In genomic region chr1:25857473-25857872, GRCm38 (mm10) we compare ENCODE assay signal across 28 mouse cellular contexts. TPM values are rescaled to one million over a fixed set of nuclear protein-coding genes. Genes with fewer than 3 reads are reported as not detected.
"Had no signal": no experiment of that assay in that cellular context is flagged by ENCODE, and none has a peak within 500 bp of the region (broad histone marks: within the 10 kb centered on the region; RNA-seq: fewer than 3 reads in every experiment).

No protein-coding gene starts in this region.

- H3K4me3 ChIP-seq: gastrocnemius, adult 2 months; heart, embryonic 10.5 days; heart, embryonic 12.5 days; hindbrain, embryonic 10.5 days; hindbrain, embryonic 12.5 days; intestine, embryonic 15.5 days; kidney, embryonic 15.5 days; limb, embryonic 13.5 days; limb, embryonic 15.5 days; liver, embryonic 12.5 days had no signal

- H3K4me1 ChIP-seq: heart, embryonic 10.5 days; heart, embryonic 12.5 days; hindbrain, embryonic 10.5 days; hindbrain, embryonic 12.5 days; intestine, embryonic 15.5 days; kidney, embryonic 15.5 days; limb, embryonic 13.5 days; limb, embryonic 15.5 days; liver, embryonic 12.5 days had no signal

- H3K9me3 ChIP-seq: heart, embryonic 10.5 days; hindbrain, embryonic 10.5 days; hindbrain, embryonic 12.5 days; intestine, embryonic 15.5 days; kidney, embryonic 15.5 days; limb, embryonic 13.5 days; limb, embryonic 15.5 days; liver, embryonic 12.5 days had no signal

- ATAC-seq: hindbrain, embryonic 16.5 days; inflammation-experienced regulatory T-cells, adult 6 months; intestine, embryonic 15.5 days; liver, embryonic 12.5 days had no signal

- H3K4me2 ChIP-seq: heart, embryonic 12.5 days; hindbrain, embryonic 12.5 days; hindbrain, embryonic 14.5 days; intestine, embryonic 15.5 days; kidney, embryonic 15.5 days; limb, embryonic 13.5 days; limb, embryonic 15.5 days; liver, embryonic 12.5 days had no signal

- H3K9ac ChIP-seq: heart, embryonic 12.5 days; hindbrain, embryonic 12.5 days; hindbrain, embryonic 14.5 days; intestine, embryonic 15.5 days; kidney, embryonic 15.5 days; limb, embryonic 13.5 days; limb, embryonic 15.5 days; liver, embryonic 12.5 days had no signal

- H3K36me3 ChIP-seq: heart, embryonic 10.5 days; heart, embryonic 12.5 days; hindbrain, embryonic 10.5 days; hindbrain, embryonic 12.5 days; intestine, embryonic 15.5 days; kidney, embryonic 15.5 days; limb, embryonic 13.5 days; limb, embryonic 15.5 days; liver, embryonic 12.5 days had no signal

- DNase-seq: gastrocnemius, adult 2 months; gastrocnemius, postnatal 10 days; gastrocnemius, postnatal 25 days; heart, adult 18-20 months; heart, postnatal 10 days; heart, postnatal 4 days; kidney, adult 11 months; kidney, adult 2 months; kidney, adult 9 months; kidney, postnatal 14 days; kidney, postnatal 36 days; layer of hippocampus, adult 9-11 months; layer of hippocampus, postnatal 36 days; left cerebral cortex, postnatal 4 days had no signal

- H3K27ac ChIP-seq: gastrocnemius, adult 2 months; heart, embryonic 10.5 days; hindbrain, embryonic 10.5 days; hindbrain, embryonic 12.5 days; hindbrain, embryonic 14.5 days; intestine, embryonic 15.5 days; kidney, embryonic 15.5 days; kidney, postnatal 0 days; limb, embryonic 13.5 days; limb, embryonic 15.5 days; liver, embryonic 12.5 days had no signal

- H3K27me3 ChIP-seq: heart, embryonic 12.5 days; hindbrain, embryonic 12.5 days; intestine, embryonic 15.5 days; kidney, embryonic 15.5 days; limb, embryonic 13.5 days; limb, embryonic 15.5 days; liver, embryonic 12.5 days had no signal

RNA-seq across cellular contexts. Expression of gene Adgrb3, which starts 28.0 kb away (rescaled TPM):
- polyA plus RNA-seq: liver, adult 2 months had no signal
